Mouse (Mus musculus): ENCODE data around the gene Tcte1. TPM values are rescaled to one million over a fixed set of nuclear protein-coding genes. Genes with fewer than 3 reads are reported as not detected.

Tcte1 gene
- polyA plus RNA-seq, 1 experiment from 2014 or later = 0.61 TPM

GRCm38 (mm10) chr17:45518766-45519475 is 4.3 kb upstream of the Tcte1 start:
- Histone ChIP-seq H3K4me1 (ENCODE audit: control insufficient read depth, insufficient read depth, low read length) (peaks cover 7% of the 10 kb centered on the region; the same call in 1 of the 2 replicates), H3K27ac (ENCODE audit: low read depth, low read length) (no peak overlapping the region), H3K9ac (ENCODE audit: low read depth, low read length) (no peak overlapping the region), H3K36me3 (ENCODE audit: control insufficient read depth, insufficient read depth, low read length) (peaks cover 15% of the 10 kb centered on the region; the same call in 1 of the 2 replicates), H3K4me2 (replicated peaks; ENCODE audit: low read depth, low read length) (no peak overlapping the region), H3K27me3 (ENCODE audit: control insufficient read depth, insufficient read depth, low read length) (peaks cover 6% of the 10 kb centered on the region; the same call in 1 of the 2 replicates), H3K9me3 (ENCODE audit: control insufficient read depth, low read length) (no peaks in the 10 kb centered on the region), H3K4me3 (ENCODE audit: low read length) (no peak overlapping the region)
- WGBS = 67% methylated on average over 12 of the region's 12 CpGs
- ATAC-seq (ENCODE audit: low FRiP score, low TSS enrichment) = no peak

GRCm38 (mm10) chr17:45520136-45520535 is 3.1 kb upstream of the Tcte1 start:
- 68% methylated on average over 11 of the region's 11 CpGs for WGBS
- H3K36me3 ChIP-seq (ENCODE audit: control insufficient read depth, insufficient read depth, low read length) = peaks cover 15% of the 10 kb centered on the region; the same call in 1 of the 2 replicates
- H3K4me2 ChIP-seq (replicated peaks; ENCODE audit: low read depth, low read length) = no peak overlapping the region
- H3K27me3 ChIP-seq (ENCODE audit: control insufficient read depth, insufficient read depth, low read length) = peaks cover 15% of the 10 kb centered on the region
- no peaks in the 10 kb centered on the region for H3K9me3 ChIP-seq (ENCODE audit: control insufficient read depth, low read length)
- H3K9ac ChIP-seq (ENCODE audit: low read depth, low read length) = no peak overlapping the region
- peaks cover 7% of the 10 kb centered on the region; the same call in 1 of the 2 replicates for H3K4me1 ChIP-seq (ENCODE audit: control insufficient read depth, insufficient read depth, low read length)
- no peak overlapping the region for H3K4me3 ChIP-seq (ENCODE audit: low read length)
- H3K27ac ChIP-seq (ENCODE audit: low read depth, low read length) = no peak overlapping the region
- ATAC-seq (ENCODE audit: low FRiP score, low TSS enrichment) = no peak

GRCm38 (mm10) chr17:45524961-45525360 is 1.7 kb downstream of the Tcte1 start:
- WGBS = 54% methylated on average over 4 of the region's 4 CpGs
- ATAC-seq (ENCODE audit: low FRiP score, low TSS enrichment) = no peak
- Histone ChIP-seq H3K36me3 (ENCODE audit: control insufficient read depth, insufficient read depth, low read length) (0 out of 2 replicates have a peak, but pooled peaks cover 2% of the 10 kb centered on the region), H3K27ac (ENCODE audit: low read depth, low read length) (no peak overlapping the region), H3K9ac (ENCODE audit: low read depth, low read length) (no peak overlapping the region), H3K9me3 (ENCODE audit: control insufficient read depth, low read length) (no peaks in the 10 kb centered on the region), H3K4me3 (ENCODE audit: low read length) (no peak overlapping the region), H3K4me1 (ENCODE audit: control insufficient read depth, insufficient read depth, low read length) (peaks cover 7% of the 10 kb centered on the region; the same call in 1 of the 2 replicates), H3K4me2 (replicated peaks; ENCODE audit: low read depth, low read length) (no peak overlapping the region), H3K27me3 (ENCODE audit: control insufficient read depth, insufficient read depth, low read length) (peaks cover 15% of the 10 kb centered on the region)

- ATAC-seq (ENCODE audit: low FRiP score, low TSS enrichment) = no peak
- no peak overlapping the region for H3K9ac ChIP-seq (ENCODE audit: low read depth, low read length)
- H3K27me3 ChIP-seq (ENCODE audit: control insufficient read depth, insufficient read depth, low read length) = peaks cover 15% of the 10 kb centered on the region
- no peaks in the 10 kb centered on the region for H3K9me3 ChIP-seq (ENCODE audit: control insufficient read depth, low read length)
- H3K36me3 ChIP-seq (ENCODE audit: control insufficient read depth, insufficient read depth, low read length) = no peaks in the 10 kb centered on the region
- H3K4me1 ChIP-seq (ENCODE audit: control insufficient read depth, insufficient read depth, low read length) = peaks cover 7% of the 10 kb centered on the region; the same call in 1 of the 2 replicates
- no peak overlapping the region for H3K4me3 ChIP-seq (ENCODE audit: low read length)
- H3K27ac ChIP-seq (ENCODE audit: low read depth, low read length) = no peak overlapping the region
- no peak overlapping the region for H3K4me2 ChIP-seq (replicated peaks; ENCODE audit: low read depth, low read length)
- 15% methylated on average over 5 of the region's 5 CpGs for WGBS
Observed at GRCm38 (mm10) chr17:45526571-45526970, 3.3 kb downstream of the Tcte1 start.

GRCm38 (mm10) chr17:45530346-45530782 is 7.1 kb downstream of the Tcte1 start:
- H3K4me2 ChIP-seq (replicated peaks; ENCODE audit: low read depth, low read length) = no peak overlapping the region
- H3K4me1 ChIP-seq (ENCODE audit: control insufficient read depth, insufficient read depth, low read length) = no peaks in the 10 kb centered on the region
- no peaks in the 10 kb centered on the region for H3K9me3 ChIP-seq (ENCODE audit: control insufficient read depth, low read length)
- no peak overlapping the region for H3K27ac ChIP-seq (ENCODE audit: low read depth, low read length)
- H3K9ac ChIP-seq (ENCODE audit: low read depth, low read length) = no peak overlapping the region
- H3K27me3 ChIP-seq (ENCODE audit: control insufficient read depth, insufficient read depth, low read length) = peaks cover 17% of the 10 kb centered on the region
- H3K4me3 ChIP-seq (ENCODE audit: low read length) = no peak overlapping the region
- ATAC-seq (ENCODE audit: low FRiP score, low TSS enrichment) = no peak
- H3K36me3 ChIP-seq (ENCODE audit: control insufficient read depth, insufficient read depth, low read length) = no peaks in the 10 kb centered on the region
- WGBS = 47% methylated on average over 13 of the region's 13 CpGs

GRCm38 (mm10) chr17:45532896-45533295 is 9.7 kb downstream of the Tcte1 start:
- no peak overlapping the region for H3K9ac ChIP-seq (ENCODE audit: low read depth, low read length)
- WGBS = 56% methylated on average over 15 of the region's 15 CpGs
- H3K36me3 ChIP-seq (ENCODE audit: control insufficient read depth, insufficient read depth, low read length) = no peaks in the 10 kb centered on the region
- no peak overlapping the region for H3K4me3 ChIP-seq (ENCODE audit: low read length)
- no peak for ATAC-seq (ENCODE audit: low FRiP score, low TSS enrichment)
- H3K27ac ChIP-seq (ENCODE audit: low read depth, low read length) = no peak overlapping the region
- H3K4me1 ChIP-seq (ENCODE audit: control insufficient read depth, insufficient read depth, low read length) = no peaks in the 10 kb centered on the region
- no peak overlapping the region for H3K4me2 ChIP-seq (replicated peaks; ENCODE audit: low read depth, low read length)
- H3K27me3 ChIP-seq (ENCODE audit: control insufficient read depth, insufficient read depth, low read length) = peaks cover 24% of the 10 kb centered on the region; the same call in 1 of the 2 replicates
- H3K9me3 ChIP-seq (ENCODE audit: control insufficient read depth, low read length) = no peaks in the 10 kb centered on the region

GRCm38 (mm10) chr17:45536264-45536663 is 13.0 kb downstream of the Tcte1 start:
- H3K9me3 ChIP-seq (ENCODE audit: control insufficient read depth, low read length) = no peaks in the 10 kb centered on the region
- H3K27ac ChIP-seq (ENCODE audit: low read depth, low read length) = no peak overlapping the region
- no peak; the same call in 1 of the 2 replicates for ATAC-seq (ENCODE audit: low FRiP score, low TSS enrichment)
- WGBS = 8% methylated on average over 5 of the region's 5 CpGs
- H3K36me3 ChIP-seq (ENCODE audit: control insufficient read depth, insufficient read depth, low read length) = no peaks in the 10 kb centered on the region
- no peaks in the 10 kb centered on the region for H3K4me1 ChIP-seq (ENCODE audit: control insufficient read depth, insufficient read depth, low read length)
- no peak overlapping the region for H3K4me3 ChIP-seq (ENCODE audit: low read length)
- peaks cover 49% of the 10 kb centered on the region for H3K27me3 ChIP-seq (ENCODE audit: control insufficient read depth, insufficient read depth, low read length)
- no peak overlapping the region for H3K9ac ChIP-seq (ENCODE audit: low read depth, low read length)
- H3K4me2 ChIP-seq (replicated peaks; ENCODE audit: low read depth, low read length) = no peak overlapping the region

- Histone ChIP-seq H3K36me3 (ENCODE audit: control insufficient read depth, insufficient read depth, low read length) (no peaks in the 10 kb centered on the region), H3K4me1 (ENCODE audit: control insufficient read depth, insufficient read depth, low read length) (no peaks in the 10 kb centered on the region), H3K4me3 (ENCODE audit: low read length) (no peak overlapping the region), H3K9me3 (ENCODE audit: control insufficient read depth, low read length) (no peaks in the 10 kb centered on the region), H3K9ac (ENCODE audit: low read depth, low read length) (no peak overlapping the region), H3K4me2 (replicated peaks; ENCODE audit: low read depth, low read length) (no peak overlapping the region), H3K27me3 (ENCODE audit: control insufficient read depth, insufficient read depth, low read length) (peaks cover 63% of the 10 kb centered on the region), H3K27ac (ENCODE audit: low read depth, low read length) (no peak overlapping the region)
- WGBS = 61% methylated on average over 4 of the region's 4 CpGs
- no peak for ATAC-seq (ENCODE audit: low FRiP score, low TSS enrichment)
Observed at GRCm38 (mm10) chr17:45538394-45538793, 15.2 kb downstream of the Tcte1 start.

- H3K9ac ChIP-seq (ENCODE audit: low read depth, low read length) = no peak overlapping the region
- peaks cover 69% of the 10 kb centered on the region for H3K27me3 ChIP-seq (ENCODE audit: control insufficient read depth, insufficient read depth, low read length)
- H3K4me1 ChIP-seq (ENCODE audit: control insufficient read depth, insufficient read depth, low read length) = peaks cover 1% of the 10 kb centered on the region; the same call in 1 of the 2 replicates
- no peak overlapping the region for H3K4me3 ChIP-seq (ENCODE audit: low read length)
- H3K36me3 ChIP-seq (ENCODE audit: control insufficient read depth, insufficient read depth, low read length) = no peaks in the 10 kb centered on the region
- H3K27ac ChIP-seq (ENCODE audit: low read depth, low read length) = no peak overlapping the region
- WGBS = 81% methylated on average over 21 of the region's 21 CpGs
- no peak overlapping the region for H3K4me2 ChIP-seq (replicated peaks; ENCODE audit: low read depth, low read length)
- no peaks in the 10 kb centered on the region for H3K9me3 ChIP-seq (ENCODE audit: control insufficient read depth, low read length)
- ATAC-seq (ENCODE audit: low FRiP score, low TSS enrichment) = no peak
Observed at GRCm38 (mm10) chr17:45539664-45540063, 16.4 kb downstream of the Tcte1 start.

Measured in kidney, embryonic 14.5 days (tissue).